Mouse (Mus musculus) liver, postnatal 0 days (tissue): ENCODE data around the gene Yif1b. TPM values are rescaled to one million over a fixed set of nuclear protein-coding genes. Genes with fewer than 3 reads are reported as not detected.

ENCODE experiments used
- ATAC-seq: fragments of 200-750 bp; cut with Nextera tagmentation; 2 replicates; pipeline ENCODE4 v1.8.0; 2017; ENCODE audit warnings: mild to moderate bottlenecking, moderate library complexity
- DNase-seq: peaks from one replicate; pipeline ENCODE4 v3.0.0-alpha.2; 2016
- H3K27ac ChIP-seq: fragments of 300-500 bp; sonication (generic); 2 replicates; pipeline ENCODE4 v1.5.1; 2014; ENCODE audit warnings: antibody characterized with exemption, moderate library complexity, mild to moderate bottlenecking, low read depth
- H3K27me3 ChIP-seq: fragments of 300-500 bp; sonication (generic); 2 replicates; pipeline ENCODE4 v1.6.1; 2014; ENCODE audit warnings: low read length, control low read depth, mixed read lengths; ENCODE audit not compliant: insufficient read depth
- H3K36me3 ChIP-seq: fragments of 300-500 bp; sonication (generic); replicated peaks from 2 replicates; pipeline ENCODE4 v1.6.1; 2014; ENCODE audit warnings: mild to moderate bottlenecking, control low read depth, low read length, moderate library complexity, mixed read lengths; ENCODE audit not compliant: insufficient read depth
- H3K4me1 ChIP-seq: fragments of 300-500 bp; sonication (generic); 2 replicates; pipeline ENCODE4 v1.6.1; 2014; ENCODE audit warnings: antibody characterized with exemption, mild to moderate bottlenecking, control low read depth; ENCODE audit not compliant: insufficient read depth
- H3K4me2 ChIP-seq: fragments of 300-500 bp; sonication (generic); 2 replicates; pipeline ENCODE4 v1.6.1; 2014; ENCODE audit warnings: low read depth, mild to moderate bottlenecking, low read length, moderate library complexity, mixed read lengths
- H3K4me3 ChIP-seq: fragments of 300-500 bp; sonication (generic); 2 replicates; pipeline ENCODE4 v1.5.1; 2014; ENCODE audit warnings: low read depth, low read length
- H3K9ac ChIP-seq: fragments of 300-500 bp; sonication (generic); replicated peaks from 2 replicates; pipeline ENCODE4 v1.6.1; 2014; ENCODE audit warnings: mild to moderate bottlenecking, moderate library complexity
- H3K9me3 ChIP-seq: fragments of 300-500 bp; sonication (generic); 2 replicates; pipeline ENCODE4 v1.6.1; 2016; ENCODE audit warnings: mild to moderate bottlenecking, control low read depth, low read length, mixed read lengths
- CTCF ChIP-seq: sonication (generic); IDR thresholded peaks from 2 replicates; pipeline ENCODE4 v1.5.1; 2016; ENCODE audit warnings: antibody characterized with exemption, low read depth
- EP300 ChIP-seq: IDR thresholded peaks from 2 replicates; pipeline ENCODE4 v1.6.1; 2016; ENCODE audit warnings: antibody characterized with exemption, low read depth, mild to moderate bottlenecking
- WGBS: fragments of 180-500 bp; shearing (Covaris S2); extraction: QIAGEN DNeasy Blood & Tissue Kit; methylation state at CpG from one replicate; pipeline ENCODE4 v1.1.7; 2014; ENCODE audit not compliant: insufficient replicate concordance; 5-methylcytosine and 5-hydroxymethylcytosine counted together
- polyA plus RNA-seq: library from polyadenylated mRNA; unstranded; fragments of >200 nt; fragmentation: Nextera tagmentation; extraction: Ambion mirVana; gene quantifications from 2 replicates; pipeline ENCODE4 v1.2.1, GENCODE M21; 2015

Yif1b gene
- polyA plus RNA-seq, 1 experiment from 2014 or later: 46.8 TPM

- Histone ChIP-seq H3K27ac (no peak within 1 kb of the TSS), H3K36me3 (no peaks in the 10 kb centered on the region), H3K9me3 (peaks cover 15% of the 10 kb centered on the region), H3K27me3 (no peaks in the 10 kb centered on the region), H3K4me3 (no peak within 1 kb of the TSS), H3K4me1 (peaks cover 4% of the 10 kb centered on the region; the same call in 1 of the 2 replicates), H3K9ac (no peak within 1 kb of the TSS), H3K4me2 (no peak within 1 kb of the TSS)
- ATAC-seq (no peak), DNase-seq (no peak)
- no peak for TF ChIP-seq CTCF
- no peak for TF ChIP-seq EP300
- WGBS: 35% methylated on average over 20 of the region's 20 CpGs
These were observed 24.4 kb upstream of the Yif1b start, which contains the start of gene Catsperg1 for GRCm38 (mm10) chr7:29213675-29214082. TSS of gene Catsperg1 (minus strand) at chr7:29214035.

GRCm38 (mm10) chr7:29214236-29214635 lies 23.9 kb upstream of the Yif1b start:
- Histone ChIP-seq H3K27me3 (no peaks in the 10 kb centered on the region), H3K4me3 (no peak overlapping the region), H3K4me1 (peaks cover 4% of the 10 kb centered on the region; the same call in 1 of the 2 replicates), H3K4me2 (no peak overlapping the region), H3K9me3 (peaks cover 19% of the 10 kb centered on the region), H3K36me3 (no peaks in the 10 kb centered on the region), H3K9ac (no peak overlapping the region), H3K27ac (no peak overlapping the region)
- TF ChIP-seq CTCF (no peak), EP300 (no peak)
- 53% methylated on average over 2 of the region's 2 CpGs for WGBS
- no peak for ATAC-seq
- no peak for DNase-seq

GRCm38 (mm10) chr7:29214846-29215245 lies 23.3 kb upstream of the Yif1b start:
- Histone ChIP-seq H3K9me3 (peaks cover 24% of the 10 kb centered on the region), H3K27me3 (no peaks in the 10 kb centered on the region), H3K36me3 (no peaks in the 10 kb centered on the region), H3K27ac (no peak overlapping the region), H3K4me1 (peaks cover 4% of the 10 kb centered on the region; the same call in 1 of the 2 replicates), H3K4me3 (no peak overlapping the region), H3K9ac (no peak overlapping the region), H3K4me2 (no peak overlapping the region)
- DNase-seq: no peak
- TF ChIP-seq EP300 (no peak), CTCF (no peak)
- no peak for ATAC-seq
- 69% methylated on average over 15 of the region's 15 CpGs for WGBS

DNA sequence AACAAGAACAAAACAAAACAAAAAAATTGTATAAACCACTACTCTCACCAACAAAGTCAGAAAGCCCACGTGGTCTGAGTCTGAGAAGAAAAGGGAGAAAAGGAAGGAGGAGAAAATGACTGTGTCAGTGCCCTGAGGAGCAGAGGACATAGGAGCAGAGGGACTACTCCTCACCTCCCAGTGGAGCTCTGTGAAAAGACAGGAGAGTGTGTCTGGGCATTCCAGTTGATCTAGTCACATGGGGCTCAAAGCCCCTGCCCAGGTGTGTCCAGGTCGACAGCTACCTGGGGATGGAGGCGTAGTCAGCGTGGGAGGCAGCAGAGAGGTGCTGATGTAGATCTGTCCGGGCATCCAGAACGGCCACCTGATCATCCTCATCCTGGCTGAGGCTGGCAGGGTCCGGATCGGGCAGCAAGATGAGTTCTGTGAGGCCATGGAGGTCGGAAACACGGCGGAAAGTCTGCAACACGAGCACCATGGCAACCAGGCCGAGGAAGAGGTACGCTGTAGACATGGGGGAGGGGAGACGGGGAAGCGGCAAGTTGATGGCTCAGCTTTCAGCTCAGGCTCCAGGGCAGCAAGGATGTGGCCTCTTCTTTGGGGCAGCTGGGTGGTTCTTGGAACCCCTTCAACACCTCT lies 13.3 kb upstream of the Yif1b start:
- WGBS: 30% methylated on average over 16 of the region's 16 CpGs
- Histone ChIP-seq H3K36me3 (no peaks in the 10 kb centered on the region), H3K4me1 (no peaks in the 10 kb centered on the region; the same call in 1 of the 2 replicates), H3K27ac (no peak overlapping the region), H3K4me2 (no peak overlapping the region), H3K4me3 (no peak overlapping the region), H3K27me3 (no peaks in the 10 kb centered on the region), H3K9me3 (peaks cover 4% of the 10 kb centered on the region), H3K9ac (no peak overlapping the region)
- ATAC-seq: no peak
- no peak for DNase-seq
- no peak for TF ChIP-seq CTCF
- no peak for TF ChIP-seq EP300

DNA sequence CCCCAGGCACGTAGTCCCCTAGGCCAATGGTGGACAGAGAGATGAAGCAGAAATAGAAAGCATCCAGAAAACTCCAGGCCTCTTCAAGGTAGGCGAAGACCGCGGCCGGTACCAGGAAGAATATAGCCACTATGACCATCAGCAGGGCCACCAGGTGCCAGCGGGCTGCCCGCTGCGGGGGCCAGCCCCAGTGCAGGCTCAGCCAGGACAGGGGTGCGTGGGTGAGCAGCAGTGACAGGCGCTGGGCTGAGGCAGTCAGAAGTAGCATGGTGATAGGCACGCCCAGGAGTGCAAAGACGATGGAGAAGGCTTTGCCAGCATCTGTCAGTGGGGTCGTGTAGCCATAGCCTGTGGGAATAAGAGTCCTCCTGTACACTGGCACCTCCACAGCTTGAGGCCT lies 12.6 kb upstream of the Yif1b start:
- Histone ChIP-seq H3K36me3 (no peaks in the 10 kb centered on the region), H3K9me3 (no peaks in the 10 kb centered on the region), H3K4me2 (no peak overlapping the region), H3K27me3 (0 out of 2 replicates have a peak, but pooled peaks cover 1% of the 10 kb centered on the region), H3K4me3 (no peak overlapping the region), H3K4me1 (no peaks in the 10 kb centered on the region; the same call in 1 of the 2 replicates), H3K9ac (no peak overlapping the region), H3K27ac (no peak overlapping the region)
- WGBS: 80% methylated on average over 13 of the region's 13 CpGs
- TF ChIP-seq EP300 (no peak), CTCF (no peak)
- ATAC-seq (no peak), DNase-seq (no peak)

DNA sequence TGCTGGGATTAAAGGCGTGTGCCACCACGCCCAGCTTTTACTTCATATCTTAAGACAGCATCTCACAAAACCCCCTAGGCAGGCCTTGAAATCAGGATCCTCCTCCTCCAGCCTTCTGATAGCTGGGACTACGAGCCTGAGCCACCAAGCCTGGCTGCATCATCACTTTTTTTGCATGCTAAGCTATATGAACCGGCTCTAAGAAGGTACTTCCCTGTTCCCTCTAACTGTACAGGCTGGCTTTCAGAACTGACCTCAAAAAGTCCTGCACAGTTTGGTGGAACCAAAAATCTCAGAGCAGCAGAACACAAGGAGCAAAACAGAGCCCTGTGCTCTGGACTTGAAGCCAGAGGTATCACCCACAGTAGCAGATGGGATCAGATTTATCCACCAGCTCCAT lies 9.9 kb upstream of the Yif1b start:
- peaks cover 4% of the 10 kb centered on the region; the same call in 1 of the 2 replicates for H3K4me1 ChIP-seq
- DNase-seq (no peak), ATAC-seq (peak; percentile 31)
- no peak overlapping the region for H3K4me3 ChIP-seq
- no peak overlapping the region for H3K9ac ChIP-seq
- no peaks in the 10 kb centered on the region for H3K36me3 ChIP-seq
- H3K27me3 ChIP-seq: peaks cover 18% of the 10 kb centered on the region
- WGBS: 45% methylated on average over 4 of the region's 4 CpGs
- H3K27ac ChIP-seq: 0 out of 2 replicates have a peak overlapping the region, but pooled peaks have one; percentile 40
- no peaks in the 10 kb centered on the region for H3K9me3 ChIP-seq
- TF ChIP-seq CTCF: no peak
- TF ChIP-seq EP300: no peak
- no peak overlapping the region for H3K4me2 ChIP-seq
